Mouse (Mus musculus) heart, adult 2 months (tissue): ENCODE data around the gene Ctrb1.

Experiments used
- CTCF ChIP-seq: fragments of 200-600 bp; IDR thresholded peaks from 2 replicates; pipeline ENCODE4 v1.8.1; 2022; ENCODE audit warnings: antibody characterized with exemption, mild to moderate bottlenecking, moderate library complexity
- POLR2A ChIP-seq: fragments of 200-500 bp; IDR thresholded peaks from 2 replicates; pipeline ENCODE4 v1.6.1; 2011; ENCODE audit warnings: mild to moderate bottlenecking, low read depth, low read length, control low read depth; ENCODE audit not compliant: insufficient read depth

DNA sequence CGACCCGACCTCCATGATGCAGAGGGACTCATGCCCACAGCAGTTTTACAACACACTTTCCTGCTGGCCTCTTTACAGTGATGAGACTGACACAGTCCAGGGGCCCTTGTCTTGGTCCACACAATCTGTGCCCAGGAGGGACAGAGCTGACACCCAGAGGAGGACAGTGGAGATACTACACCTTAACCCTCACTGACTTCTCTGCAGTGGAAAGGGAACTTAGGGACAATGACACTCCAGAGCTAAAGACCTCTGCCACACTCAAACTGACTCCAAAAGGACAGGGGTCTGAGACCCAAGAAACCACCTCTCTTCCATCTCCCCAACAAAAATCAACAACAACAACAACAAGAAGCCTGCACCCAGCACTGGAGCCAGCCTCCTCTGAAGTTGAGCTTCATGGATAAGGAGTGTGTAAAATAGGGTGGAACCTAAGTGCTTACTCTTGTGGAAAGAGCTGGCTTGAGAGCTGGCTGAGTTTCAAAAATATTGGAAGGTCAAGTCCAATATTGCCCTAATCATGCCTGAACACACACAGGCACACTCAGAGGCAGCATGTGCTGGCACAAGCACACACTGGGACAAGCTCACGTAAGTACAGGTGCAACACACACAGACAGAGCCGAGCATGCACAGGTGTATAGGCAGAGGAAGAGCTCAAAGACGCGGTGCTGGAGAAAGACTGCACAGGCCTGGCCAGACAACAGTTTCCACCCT, 43.6 kb upstream of the Ctrb1 start:
- TF ChIP-seq POLR2A = no peak
- no peak for TF ChIP-seq CTCF
